Mouse (Mus musculus) ES-CJ7 (cell line): Measurements from ENCODE around the gene Pip4p1.

Experiments used
- DNase-seq: peaks from one replicate; pipeline ENCODE4 v3.0.0; 2011; ENCODE audit warnings: low read depth, low spot score

Gene Pip4p1

GRCm38 (mm10) chr14:50895407-50895806 is 35.2 kb downstream of the Pip4p1 start:
- DNase-seq = no peak

- DNase-seq = no peak
Measured at GRCm38 (mm10) chr14:50892541-50893459, 37.9 kb downstream of the Pip4p1 start.

GRCm38 (mm10) chr14:50892091-50892490 is 38.6 kb downstream of the Pip4p1 start:
- DNase-seq = no peak

- no peak for DNase-seq
Measured at GRCm38 (mm10) chr14:50891621-50892020, 39.0 kb downstream of the Pip4p1 start.

- no peak for DNase-seq
Measured at GRCm38 (mm10) chr14:50876236-50876950, 54.3 kb downstream of the Pip4p1 start.
